Mouse (Mus musculus) brain, embryonic 18.5 days (tissue): ENCODE measurements around the gene Ulk4.

Experiments used
- DNase-seq: peaks from one replicate; pipeline ENCODE4 v3.0.0-alpha.2; 2012; ENCODE audit warnings: low read depth, low spot score

The Ulk4 gene

DNA sequence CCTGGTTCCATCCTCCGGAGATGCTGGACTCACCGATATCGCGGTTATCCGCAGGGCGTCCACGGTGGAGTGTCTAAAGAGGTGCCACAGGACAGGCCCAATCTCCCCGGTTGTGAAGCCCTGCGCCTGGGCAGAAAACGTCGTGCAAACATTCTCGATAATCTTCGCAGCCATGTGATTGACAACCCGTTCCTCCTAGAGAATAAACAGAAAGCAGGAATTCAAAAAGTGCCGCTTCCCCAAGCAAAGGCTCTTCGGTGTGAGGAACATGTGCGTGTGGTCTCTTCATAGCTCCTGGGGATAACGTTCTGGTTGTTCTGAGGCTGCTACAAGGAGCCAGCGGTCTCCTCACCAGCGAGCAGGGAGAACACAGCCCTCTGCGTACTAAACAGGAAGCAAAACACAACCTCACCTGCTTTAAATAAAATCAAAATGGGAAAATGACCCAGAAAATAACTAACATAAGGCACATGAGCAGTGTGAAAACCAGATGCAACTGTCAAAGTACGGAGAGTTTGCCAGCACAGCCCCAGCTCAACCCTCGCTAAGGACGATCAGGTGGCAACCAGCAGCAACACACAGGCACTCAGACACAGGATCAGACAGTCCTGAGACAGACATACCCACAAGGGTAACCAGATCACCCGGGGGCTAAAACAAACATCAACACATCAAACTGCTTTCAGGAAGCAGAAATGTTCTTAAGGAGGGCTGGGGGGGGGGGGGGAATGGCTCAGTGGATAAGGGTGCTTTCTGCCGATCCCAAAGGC, 84.2 kb downstream of the Ulk4 start:
- DNase-seq = no peak

DNA sequence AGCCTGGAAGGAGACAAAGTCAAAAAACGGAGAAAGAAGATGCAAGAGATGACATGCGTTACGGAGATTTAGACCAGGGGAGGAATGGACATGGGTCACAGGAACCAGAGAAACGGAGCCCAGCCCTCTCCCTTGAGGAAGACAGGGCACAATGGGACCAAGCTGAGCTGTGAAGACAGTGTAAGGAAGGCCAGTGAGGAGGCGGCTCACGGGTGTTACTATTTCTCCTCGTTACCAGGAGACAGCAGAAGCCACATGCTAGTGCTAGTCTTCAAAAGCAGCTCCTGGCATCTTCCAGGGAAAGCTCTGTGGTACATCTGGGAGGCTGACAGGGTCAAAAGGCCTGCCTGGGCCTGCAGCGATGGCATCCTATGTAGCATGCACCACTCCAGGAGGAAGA, 89.2 kb downstream of the Ulk4 start:
- DNase-seq = no peak

DNA sequence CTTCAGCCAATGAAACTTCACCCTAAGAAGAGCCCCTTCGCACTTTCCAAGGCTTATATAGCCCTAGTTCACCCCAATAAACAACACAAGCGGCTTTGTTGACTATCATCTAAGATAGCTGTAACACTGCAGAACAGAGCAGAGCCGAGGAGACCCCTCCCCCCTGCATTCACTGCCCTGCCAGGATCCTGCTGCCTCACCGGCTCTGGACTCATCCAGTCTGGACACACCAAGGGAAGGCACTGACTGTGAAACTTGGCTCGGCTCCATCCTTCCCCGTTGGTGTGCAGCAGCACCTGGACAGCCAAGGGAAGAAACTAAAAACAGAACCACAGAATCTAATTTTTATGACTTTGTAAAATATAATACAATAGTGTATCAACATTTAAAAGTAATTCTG, 91.2 kb downstream of the Ulk4 start:
- no peak for DNase-seq

- no peak for DNase-seq
Measured at GRCm38 (mm10) chr9:121176350-121176749, 100.6 kb downstream of the Ulk4 start.

DNA sequence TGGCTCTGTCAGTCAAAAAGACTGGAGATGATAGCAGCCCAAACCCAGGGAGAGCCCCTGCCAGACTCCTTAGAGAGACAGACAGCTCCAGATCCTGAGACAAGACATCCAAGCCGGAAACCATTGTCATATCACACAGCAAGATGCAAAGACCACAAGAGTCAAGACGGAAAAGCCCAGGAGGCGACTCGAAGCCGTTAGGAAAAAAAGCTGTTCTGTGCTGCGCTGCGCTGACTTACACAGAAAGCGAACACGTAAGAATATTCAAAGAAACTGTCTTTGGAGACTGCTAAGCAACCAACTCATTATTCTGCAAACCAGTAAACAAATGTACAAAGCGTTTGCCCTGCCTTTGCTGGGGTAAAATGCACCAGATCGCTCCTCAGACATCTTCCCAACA, 101.8 kb downstream of the Ulk4 start:
- DNase-seq = peak; percentile 26

- no peak for DNase-seq
Measured at GRCm38 (mm10) chr9:121172123-121172522, 104.9 kb downstream of the Ulk4 start.

GRCm38 (mm10) chr9:121171609-121172008, 105.4 kb downstream of the Ulk4 start:
- DNase-seq = no peak

DNA sequence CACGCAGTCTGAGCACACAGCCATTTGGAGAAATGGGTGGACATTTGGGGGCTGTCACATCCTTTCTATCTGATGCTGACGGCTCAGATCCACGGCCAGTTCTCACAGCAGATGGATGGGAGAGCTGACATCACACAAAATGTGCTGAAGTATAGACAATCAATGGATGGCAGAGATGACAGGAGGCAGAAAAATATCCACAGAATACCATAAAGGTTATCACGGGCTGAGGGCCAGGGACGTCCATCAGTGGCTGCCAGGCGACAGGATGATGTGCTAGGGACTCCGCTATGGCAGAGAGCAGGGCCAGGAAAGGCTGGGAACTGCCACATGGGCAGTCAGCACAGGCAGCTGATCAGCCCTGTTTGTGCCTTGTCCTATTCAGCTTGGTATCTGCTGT, 112.4 kb downstream of the Ulk4 start:
- DNase-seq = peak; percentile 65

DNA sequence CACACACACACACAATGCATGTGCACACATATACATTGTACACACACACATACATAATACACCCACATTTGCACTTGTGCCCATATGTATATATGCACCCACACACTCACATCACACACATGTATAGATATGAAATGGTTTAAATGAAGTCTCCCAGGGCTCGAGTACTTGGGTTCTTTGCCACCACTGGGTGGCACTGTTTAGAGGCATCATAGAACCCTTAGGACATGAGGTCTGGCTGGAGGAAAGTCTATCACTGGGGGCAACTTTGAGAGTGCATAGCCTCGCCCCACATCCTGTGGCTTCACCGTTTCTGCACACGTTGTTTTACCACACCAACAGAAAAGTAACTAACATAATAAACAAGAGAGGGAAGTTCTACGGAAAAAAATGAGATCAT, 114.2 kb downstream of the Ulk4 start:
- DNase-seq = no peak

GRCm38 (mm10) chr9:121161818-121162565, 115.0 kb downstream of the Ulk4 start:
- no peak for DNase-seq

DNA sequence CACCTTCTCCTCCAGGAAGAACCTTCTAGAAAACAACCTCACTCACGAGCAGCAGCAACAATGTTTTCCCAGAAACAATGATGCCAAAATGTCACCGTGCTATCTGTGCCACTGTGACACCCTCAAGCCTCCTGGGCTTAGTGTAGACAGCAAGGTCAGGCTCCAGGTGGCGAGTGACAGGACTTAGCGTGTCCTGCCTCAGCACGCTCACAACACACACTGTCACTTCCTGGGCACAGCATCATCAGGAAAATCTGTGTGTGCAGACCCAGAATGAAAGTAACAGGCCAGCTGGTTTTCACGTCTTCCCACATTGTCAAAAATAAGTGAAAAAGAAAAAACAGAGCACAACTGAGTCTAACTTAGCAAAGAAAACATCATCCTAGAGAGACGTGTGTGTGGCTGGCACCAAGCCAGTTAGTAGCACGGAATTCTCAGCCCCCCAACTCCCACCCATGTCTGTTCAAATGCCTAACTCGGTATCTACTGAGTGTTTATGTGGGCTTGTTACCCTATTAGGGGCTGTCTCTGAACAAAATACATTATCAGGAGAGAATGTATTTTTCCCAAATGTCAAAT, 120.7 kb downstream of the Ulk4 start:
- DNase-seq = peak; percentile 20

GRCm38 (mm10) chr9:121153276-121153675, 123.7 kb downstream of the Ulk4 start:
- DNase-seq = no peak

GRCm38 (mm10) chr9:121148602-121149001, 128.4 kb downstream of the Ulk4 start:
- no peak for DNase-seq

DNA sequence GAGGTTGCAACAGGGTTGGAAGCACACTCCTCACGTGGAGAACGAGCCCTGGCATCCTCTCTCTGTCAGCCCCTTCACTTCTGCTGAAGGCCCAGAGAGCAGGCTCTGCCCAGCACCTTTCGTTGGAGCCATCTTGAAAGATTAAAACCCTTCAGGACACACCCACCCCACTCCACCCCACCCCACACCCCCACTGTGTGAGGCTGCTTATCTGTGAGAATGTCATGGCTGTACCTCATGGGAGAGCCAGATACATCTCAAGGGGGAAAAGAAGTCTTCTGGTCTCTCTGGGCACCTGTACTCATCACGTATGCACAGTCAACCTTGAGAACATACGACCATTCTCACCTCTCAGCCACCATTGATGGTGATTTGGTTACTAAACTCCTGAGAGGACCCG, 133.8 kb downstream of the Ulk4 start:
- DNase-seq = no peak

DNA sequence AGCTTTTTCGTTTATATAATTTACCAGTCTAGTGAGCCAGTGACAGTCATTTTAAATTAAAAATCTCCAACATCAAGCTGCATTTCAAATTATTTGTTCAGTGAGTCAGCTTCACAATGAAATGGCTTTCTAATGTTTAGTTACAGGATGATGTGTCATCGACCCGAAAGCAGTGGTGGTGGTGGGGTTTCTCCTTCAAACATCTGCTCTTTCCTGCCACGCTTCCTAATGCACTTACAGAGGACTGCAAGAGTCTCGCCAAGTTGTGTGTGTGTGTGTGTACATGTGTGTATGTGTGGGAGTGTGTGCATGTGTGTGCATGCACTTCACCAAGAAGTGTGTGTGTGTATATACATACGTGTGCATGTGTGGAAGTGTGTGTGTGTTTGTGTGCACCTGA, 144.4 kb downstream of the Ulk4 start:
- DNase-seq = no peak

GRCm38 (mm10) chr9:121129533-121129932, 147.5 kb downstream of the Ulk4 start:
- DNase-seq = no peak

DNA sequence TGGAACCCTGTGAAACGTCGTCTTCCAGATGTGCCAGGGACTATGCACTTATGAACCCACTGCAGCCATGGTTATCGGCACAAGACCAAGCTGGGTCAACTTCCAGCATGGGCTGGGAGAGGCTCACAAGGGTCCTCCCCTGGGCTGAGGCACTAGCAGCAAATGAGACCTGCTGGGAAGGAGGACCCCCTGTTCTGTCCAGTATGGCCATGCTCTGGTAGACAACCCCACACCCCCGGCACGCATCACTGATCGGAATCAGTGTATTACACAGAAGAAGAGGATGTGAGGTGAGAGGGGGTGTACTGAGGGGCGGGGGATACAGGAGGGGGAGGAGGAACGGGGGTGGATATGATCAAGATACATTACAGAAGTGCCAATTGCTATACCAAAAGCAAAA, 148.1 kb downstream of the Ulk4 start:
- no peak for DNase-seq

- no peak for DNase-seq
Measured at GRCm38 (mm10) chr9:121127025-121127424, 150.0 kb downstream of the Ulk4 start.

GRCm38 (mm10) chr9:121124705-121125104, 152.3 kb downstream of the Ulk4 start:
- DNase-seq = no peak

GRCm38 (mm10) chr9:121122039-121122438, 155.0 kb downstream of the Ulk4 start:
- no peak for DNase-seq

DNA sequence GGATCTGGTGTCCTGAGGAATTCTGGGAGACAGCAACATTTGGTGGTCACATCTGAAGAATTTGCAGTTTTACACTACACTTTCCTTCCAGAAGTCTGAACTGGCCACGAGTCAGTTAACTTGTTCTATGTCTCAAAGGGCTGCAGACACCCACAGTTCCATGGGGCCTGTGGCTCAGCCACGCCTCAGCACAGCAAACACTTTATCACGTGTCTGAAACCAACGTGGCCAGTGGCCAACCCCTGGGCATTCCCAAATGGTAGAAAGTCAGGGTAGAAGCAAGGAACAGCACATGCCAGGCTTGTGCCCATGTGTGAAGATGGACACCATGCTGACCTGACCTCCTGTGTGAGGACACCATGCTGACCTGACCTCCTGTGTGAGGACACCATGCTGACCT, 159.1 kb downstream of the Ulk4 start:
- DNase-seq = no peak

DNA sequence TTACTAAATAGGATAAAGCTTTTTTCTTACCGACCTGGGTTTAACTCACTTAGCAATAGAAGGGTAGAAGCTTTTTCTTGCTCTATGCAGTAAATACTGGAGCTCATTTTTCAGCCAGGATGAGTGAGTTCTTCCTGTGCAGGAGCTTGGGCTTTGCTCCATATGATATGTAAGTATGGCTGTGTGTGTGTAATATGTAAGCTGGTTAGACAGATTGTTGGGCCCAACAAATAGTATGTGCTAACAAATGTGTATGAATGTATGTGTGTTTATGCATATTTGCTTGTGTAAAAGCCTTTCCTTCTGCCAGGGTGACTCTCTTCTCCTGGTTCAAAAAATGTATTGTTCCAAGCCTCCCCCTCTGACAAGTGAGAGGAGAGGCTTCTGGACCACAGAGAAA, 164.9 kb downstream of the Ulk4 start:
- DNase-seq = no peak

DNA sequence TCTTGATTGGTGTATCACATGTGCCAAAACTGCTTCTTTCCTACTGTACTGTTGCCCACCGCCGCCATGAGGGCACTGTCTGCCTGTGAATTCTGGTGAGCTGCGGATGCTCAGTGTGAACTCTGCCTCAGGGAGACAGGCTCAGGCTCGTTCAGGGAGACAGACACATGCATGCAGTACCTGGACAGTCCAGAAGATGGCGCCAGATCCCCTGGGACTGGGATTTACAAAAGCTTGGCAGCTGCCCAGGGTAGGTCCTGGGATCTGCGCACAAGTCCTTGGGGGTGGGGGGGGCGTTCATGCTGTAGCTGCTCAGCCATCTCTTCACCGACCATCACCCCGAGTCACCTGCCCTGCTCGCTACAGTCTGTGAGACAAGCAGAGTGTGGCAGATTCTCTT, 168.9 kb downstream of the Ulk4 start:
- no peak for DNase-seq
